Mouse (Mus musculus) layer of hippocampus, adult 18-20 months (tissue): ENCODE measurements at regions not wholly inside any gene's neighbourhood (a gene's known extent, or its start where the extent isn't known, plus 50 kb on each side); places are given as distances from the start of the nearest gene placed in this dataset.

Experiments used
- DNase-seq, 2 experiments: peaks; one replicate each; pipeline ENCODE4 v3.0.0; 2022; ENCODE audit warnings: low spot score in 2 of 2

DNA sequence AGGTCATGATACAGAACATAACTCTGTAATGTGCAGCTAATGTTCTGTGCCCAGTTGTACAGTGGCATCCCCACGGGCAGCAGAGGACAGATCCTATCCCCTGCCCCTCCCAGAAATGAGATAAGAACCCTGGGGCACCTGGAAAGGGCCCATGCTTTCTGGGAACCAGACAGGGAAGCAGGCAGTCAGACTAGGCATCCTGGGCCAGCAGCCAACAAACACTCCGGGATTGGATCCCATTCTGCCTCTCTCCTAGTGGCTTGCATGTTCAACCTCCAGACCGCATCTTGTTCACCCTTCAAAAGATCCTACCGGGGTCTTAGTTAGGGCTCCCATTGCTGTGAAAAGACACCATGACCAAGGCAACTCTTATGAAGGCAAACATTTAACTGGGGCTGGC is 229.0 kb upstream of the Rpl38 start:
- no peak for DNase-seq

DNA sequence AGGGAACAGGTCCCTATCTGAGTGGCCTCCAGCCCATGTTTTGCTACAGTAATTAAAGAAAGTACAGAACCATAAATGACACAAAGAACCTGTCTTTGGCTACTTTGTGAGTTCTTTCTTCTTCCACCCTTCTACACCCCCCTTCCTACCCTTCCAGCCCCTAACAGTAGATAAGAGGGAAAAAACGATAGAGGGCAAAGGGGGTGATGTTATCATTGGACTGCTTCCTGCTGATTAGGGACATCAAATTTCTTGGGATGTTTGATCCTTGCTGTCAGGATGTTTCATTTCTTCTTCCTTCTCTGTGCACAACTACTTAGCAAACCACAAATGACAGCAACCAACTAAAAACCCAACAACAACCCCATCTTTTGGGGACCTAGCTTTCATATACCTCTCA is 232.5 kb upstream of the Rpl38 start:
- DNase-seq, result no peak

DNA sequence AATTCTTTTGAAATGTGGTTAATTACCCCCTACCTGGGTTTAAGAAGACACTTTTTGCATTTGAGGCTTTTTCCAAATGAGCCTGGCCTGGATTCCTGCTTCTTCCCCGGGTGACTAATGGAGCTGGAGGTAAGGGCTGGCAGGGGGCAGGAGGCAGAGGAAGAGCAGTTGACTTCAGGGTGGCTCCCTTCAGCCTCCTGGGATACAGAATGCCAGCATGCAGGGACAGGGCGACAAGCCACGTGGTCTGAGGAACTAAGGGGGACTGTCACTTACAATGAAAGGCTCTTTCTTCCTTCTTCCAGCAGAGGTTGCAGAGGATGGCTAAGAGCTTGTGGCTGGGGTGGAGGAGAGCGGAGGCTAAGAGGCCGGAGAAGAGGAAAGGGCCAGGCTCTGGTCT is 234.8 kb upstream of the Rpl38 start:
- DNase-seq, result no peak

DNA sequence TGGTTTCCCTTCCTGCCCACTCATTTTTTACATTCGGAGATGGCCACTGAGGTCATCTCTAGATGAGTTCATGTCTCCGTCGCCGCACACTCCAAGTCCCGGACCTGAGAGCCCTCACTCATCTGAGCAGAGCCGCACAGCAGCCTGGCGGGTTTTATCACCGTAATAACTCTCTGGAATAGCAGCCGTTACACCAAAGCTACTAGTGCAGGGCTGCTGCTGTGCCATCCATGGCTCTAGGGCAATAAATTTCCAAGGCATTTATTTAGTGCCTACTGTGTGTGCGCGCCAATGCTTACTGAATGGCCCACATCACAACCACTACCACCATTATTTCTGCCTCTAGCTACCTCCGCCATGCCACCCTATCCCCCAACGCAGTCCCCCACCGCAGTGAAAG is 242.9 kb upstream of the Rpl38 start:
- DNase-seq, result no peak

DNA sequence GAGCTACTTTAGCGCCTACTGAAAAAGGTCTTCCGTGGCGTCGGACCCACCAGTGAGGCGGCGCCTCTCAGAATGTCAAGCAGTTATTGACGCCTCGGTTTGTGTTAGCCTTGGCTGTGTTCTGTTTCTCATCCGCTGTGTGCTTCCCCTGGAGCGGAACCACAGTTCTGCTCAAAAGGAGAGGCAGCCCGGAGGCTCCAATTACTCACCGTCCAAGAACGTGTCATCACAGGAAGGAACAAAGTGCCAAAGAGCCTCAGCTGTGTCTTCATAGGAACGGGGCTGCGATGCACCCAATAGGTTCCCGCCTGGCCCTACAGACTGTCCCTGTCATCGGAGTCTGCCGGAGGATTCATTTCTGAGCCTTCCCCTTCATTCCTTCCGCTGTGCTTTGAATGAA is 245.0 kb upstream of the Rpl38 start:
- DNase-seq, result no peak

DNA sequence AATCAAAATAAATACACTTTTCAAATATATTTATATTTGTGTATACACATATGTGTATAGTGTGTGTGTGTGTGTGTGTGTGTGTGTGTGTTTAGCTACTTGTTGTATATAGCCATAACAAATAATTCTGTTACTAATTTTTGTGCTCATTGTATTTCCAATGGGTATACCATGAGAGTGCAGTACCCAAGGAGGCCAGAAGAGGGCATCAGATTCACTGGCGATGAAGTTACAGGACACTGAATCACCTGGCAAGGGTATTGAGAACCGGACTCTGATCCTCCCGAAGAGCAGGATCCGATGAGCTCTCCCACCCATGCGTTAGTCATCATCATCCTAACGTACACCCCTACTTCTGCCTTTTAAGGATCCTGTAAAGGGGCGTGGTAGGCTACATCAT is 249.3 kb upstream of the Rpl38 start:
- DNase-seq, result no peak

DNA sequence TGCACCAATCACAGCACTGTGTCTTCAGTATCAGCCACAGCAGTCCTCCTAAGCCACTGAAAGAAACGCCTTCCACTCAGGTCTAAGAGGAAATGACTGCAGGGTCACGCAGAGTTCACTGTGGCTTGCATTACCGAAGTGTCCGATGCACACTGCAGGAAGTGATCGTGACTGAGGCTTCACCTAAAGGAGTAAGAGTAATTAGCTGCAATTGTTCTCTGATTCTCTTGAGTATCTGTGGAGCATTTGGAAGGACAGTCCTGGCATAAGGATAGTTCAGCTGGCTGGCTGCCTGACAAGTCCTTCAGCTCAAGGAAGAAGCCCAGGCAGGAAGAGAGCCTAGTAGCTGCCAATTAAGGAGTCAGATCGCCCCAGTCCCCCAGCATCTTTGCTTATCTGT is 252.2 kb upstream of the Rpl38 start:
- DNase-seq, result peak in 1 of 2 experiments; percentile 24

DNA sequence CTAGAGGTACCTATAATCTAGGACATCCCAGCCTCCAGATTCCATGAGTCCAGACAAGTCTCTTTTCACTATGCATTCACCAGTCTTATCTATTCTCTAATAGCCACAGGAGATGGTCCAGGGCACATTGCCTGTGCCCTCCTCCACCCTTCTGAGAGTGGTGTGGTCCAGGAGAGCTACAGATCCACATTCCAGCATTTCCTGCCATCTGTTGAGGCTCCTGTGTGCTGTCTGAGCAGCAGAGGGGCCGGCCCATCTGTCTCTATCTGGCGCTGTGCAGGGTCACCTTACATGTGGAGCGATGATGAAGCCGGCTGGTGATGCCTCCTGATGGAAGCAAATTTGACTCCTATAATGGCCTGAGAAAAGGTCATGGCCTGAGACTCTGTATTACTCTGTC is 263.9 kb upstream of the Rpl38 start:
- no peak for DNase-seq

DNA sequence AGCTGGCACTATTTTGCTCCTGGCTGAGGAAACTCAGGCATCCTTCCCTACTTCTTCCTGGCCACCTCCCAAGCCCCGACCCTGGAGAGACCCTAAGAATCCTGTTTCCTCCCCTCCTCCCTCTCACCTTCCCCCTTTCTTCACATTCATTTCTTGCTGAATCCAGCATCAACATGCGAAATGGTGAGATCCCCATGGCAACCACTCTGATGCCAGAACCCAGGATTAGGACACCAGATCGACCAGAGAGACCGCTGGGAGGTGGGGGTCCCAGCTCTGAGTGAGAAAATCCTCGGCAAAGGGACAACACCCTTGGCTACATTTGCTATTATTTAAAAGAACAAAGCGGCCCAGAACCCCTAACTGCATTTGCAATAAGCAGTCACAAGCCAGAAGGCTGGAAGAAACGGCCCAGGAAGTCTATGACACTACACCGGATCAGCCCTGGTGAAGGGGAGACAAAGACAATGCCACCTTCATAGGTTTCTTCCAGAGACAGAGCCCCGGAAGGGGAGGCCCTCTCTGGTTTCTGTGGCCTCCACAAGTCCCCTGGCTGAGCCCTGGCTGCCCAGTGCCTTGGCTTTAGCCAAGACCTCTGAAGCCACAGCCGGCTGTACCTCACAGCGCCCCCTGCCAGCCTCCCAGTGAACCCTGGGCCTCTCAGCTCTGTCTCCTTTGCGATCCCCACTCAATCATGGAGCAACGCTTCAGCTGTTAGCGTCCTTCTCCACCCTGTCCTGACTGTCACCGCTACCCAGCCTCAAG is 265.6 kb upstream of the Rpl38 start:
- no peak for DNase-seq

DNA sequence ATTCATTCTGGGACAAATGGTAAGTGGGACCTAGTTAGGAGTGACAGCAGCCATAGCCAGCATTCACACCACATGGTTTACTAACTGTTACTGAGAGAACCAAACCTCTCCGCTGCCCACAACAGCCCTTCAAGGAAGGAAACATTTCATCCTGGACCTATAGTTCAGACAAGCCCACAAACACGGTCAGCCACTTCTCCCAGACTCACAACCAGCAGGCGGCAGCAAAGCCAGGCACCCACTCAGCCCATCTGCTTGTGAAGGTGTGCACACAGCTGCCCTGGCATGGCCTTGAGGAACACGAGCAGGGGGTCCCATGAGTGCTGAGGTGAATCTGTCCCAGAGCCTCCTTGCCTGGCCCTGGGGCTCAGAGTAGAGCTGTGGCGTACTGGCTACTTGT is 267.6 kb upstream of the Rpl38 start:
- no peak for DNase-seq

DNA sequence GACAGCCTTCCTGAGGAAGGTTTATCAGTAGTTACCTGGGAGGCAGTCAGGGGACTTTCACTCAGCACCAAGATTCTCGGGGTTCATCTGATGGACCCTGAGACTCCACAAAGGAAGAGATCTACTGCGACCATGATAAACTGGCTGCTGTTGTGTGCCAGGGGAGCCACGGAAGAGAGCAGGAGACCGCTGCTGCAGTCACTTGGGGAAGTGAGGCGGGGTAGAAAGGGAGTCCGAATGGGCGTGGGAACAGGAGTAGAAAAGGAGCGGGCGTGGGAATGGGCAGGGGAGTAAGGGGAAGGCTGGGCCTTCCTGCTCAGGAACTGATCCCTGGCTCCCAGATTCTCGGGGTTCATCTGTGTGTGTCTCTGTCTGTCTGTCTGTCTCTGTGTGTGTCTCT is 276.2 kb upstream of the Rpl38 start:
- no peak for DNase-seq

DNA sequence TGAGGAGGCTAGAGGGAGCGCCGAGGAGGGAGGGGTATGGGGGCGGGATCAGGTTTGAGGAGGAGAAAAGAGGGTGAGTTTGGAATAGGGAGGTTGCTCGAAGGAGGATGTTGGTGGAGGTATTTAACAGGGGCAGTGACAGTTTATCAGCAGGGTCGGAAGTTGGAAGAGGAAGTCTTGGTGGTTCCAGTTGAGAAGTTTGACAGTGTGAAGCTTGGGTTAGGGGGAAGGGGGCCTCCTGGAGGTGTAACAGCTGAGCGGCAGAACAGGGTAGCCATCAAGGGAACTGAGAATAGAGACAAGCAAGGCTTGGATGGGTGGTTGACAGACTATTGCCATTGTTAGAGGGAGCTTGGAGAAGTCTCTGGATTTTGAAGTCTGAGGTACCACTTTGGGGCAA is 276.8 kb upstream of the Rpl38 start:
- DNase-seq, result no peak

DNA sequence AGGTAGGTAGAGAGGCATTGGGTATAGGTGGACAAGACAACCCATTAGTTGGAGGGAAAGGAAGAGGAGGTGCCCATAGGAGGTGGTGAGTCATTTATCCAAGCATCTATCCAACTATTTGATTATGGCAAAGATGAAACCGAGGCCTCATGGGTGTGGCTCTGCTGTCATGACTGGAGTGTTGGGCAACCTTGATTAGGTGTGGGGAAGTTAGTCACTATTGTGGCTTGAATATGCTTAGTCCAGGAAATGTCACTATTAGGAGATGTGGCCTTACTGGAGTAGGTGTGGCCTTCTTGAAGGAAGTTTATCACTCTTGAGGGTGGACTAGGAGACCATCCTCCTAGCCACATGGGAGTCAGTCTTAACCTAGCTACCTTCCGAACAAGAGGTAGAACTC is 281.2 kb upstream of the Rpl38 start:
- DNase-seq, result no peak

DNA sequence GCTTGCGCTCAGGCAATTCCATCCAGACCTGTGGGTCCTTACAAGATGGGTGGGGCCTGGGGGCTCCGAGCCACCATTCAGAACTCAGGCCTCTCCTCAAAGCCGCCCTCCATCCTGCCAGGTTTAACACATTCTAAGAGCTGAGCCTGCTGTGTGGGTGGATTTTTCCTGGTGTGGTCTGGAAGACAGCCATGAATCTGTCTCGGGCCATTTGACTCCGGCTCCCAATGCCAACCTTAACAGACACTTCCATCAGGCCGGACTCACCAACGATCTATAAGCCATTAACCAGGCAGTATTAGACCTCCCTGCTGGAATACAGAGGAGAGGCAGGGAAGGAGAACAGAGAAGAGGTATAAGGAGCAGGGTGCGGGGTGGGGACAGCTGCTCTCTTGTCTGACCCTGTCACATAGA is 288.9 kb upstream of the Rpl38 start:
- DNase-seq, result no peak

DNA sequence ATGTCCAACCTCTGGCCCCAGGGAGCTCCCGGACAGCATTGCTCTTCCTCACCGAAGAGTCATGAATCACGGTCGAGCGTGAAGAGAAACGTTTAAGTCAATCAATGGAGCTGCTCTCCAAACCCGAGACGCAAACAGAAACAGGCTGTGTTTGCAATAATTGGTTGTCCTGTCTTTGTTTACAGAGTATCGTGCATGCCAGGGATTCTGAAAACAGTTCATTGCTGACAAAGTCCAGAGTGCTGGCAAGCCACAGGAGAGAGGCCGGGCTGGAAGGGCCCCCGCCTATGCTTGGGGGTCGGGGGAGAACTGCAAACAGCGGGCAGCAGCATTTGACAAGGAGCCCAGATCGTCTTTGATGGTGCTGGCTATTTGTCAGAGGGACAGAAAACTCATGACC is 292.4 kb upstream of the Rpl38 start:
- no peak for DNase-seq

DNA sequence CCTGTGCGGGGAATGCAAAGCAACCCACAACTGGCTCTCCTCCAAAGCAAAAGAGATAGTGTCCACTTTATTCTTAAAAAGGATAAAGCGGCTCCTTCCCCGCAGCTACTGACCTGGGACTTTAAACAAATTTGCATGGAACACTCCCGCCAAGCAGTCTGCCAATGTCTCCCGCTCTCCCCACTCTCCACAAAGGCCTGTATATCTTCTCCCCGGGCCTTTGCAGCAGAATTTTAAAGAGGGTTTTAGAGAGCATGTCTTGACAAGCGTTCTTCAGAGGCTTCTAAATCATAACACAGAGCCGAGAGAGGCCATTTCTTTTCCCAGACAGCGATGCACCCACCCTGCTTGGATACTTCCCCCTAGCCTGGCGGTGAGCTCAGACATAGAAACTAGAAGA is 297.6 kb upstream of the Rpl38 start:
- DNase-seq, result no peak

DNA sequence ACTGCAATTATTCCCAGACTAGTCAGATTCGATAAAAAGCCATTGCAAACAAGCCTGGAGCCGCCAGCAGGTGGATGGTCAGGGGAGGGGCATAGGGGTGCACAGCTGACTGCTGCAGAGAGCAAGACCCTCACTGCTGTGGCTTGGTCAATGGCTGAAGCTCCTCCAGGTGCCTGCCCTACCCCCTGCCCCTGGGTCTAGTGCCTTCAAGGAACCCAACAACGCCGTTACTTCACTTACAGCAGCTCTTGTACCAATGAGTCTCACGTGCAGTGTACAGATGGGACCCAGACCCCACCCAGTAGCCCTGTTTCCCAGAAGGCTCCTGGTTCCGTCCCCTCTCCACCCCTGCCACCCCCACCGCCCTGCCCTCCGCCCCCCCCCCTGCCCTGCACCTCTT is 300.5 kb upstream of the Rpl38 start:
- no peak for DNase-seq

DNA sequence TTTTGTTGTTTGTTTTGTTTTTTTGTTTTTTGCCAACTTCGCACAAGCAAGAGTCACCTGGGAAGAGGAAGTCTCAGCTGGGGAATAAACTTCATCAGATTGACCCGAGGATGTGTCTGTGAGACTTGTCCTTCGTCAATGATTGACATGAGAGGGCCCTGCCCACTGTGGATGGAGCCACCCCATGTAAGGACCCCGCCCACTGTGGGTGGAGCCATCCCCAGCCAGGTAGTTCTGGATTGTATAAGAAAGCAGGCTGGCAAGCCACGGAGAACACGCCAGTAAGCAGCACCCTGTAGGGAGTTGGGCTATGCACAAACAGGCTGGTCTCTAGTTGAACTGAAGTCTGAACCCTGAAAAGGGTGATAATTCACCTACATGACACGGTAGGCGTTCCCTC is 294.1 kb upstream of the Sdk2 start:
- DNase-seq, result no peak

DNA sequence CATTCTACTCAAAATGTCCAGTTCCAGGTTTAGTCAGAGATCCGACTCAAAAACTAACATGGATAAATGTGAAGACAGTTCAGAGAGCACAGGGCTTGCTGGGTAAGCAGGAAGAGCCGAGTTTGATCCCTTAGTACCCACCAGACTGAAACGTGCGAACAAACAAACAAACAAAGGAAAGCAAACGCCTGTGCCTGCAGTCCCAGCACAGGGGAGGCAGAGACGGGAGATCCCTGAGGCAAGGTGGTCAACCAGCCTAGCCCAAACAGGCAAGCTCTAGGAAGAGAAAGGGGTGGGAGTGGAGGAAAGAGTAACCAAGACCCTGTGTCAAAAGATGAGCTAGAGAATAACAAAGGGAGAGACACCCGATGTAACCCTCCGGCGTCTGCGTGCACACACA is 293.5 kb upstream of the Sdk2 start:
- DNase-seq, result no peak

DNA sequence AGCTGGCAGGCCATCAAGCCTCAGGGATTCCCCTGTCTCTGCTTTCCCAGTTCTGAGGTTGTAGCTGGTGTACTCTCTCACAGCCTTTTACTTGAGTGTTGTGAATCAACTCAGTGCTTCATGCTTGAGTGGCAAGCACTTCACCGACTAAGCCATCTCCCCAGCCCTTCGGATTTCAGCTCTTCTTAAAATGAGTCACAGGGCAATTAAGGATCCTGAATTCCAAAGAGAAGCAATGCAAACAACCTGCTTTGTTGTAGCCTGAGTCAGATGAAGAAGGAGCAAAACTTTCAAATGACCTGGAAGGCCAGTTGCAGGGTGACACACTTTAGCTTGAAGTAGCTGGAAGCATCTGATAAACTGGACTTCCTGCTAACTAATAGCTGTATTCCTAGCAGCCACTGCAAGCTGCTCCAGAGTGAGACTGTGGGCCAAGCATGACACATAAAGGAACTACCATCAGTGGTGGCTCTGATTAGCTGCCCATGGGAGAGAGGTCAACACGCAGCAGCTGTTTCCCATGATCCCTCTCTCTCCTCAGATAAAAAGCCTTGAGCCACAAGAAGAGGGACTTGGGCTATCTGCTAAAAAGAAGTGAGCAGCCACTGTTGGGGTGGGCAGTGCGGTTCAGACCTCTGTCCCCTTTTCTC is 285.4 kb upstream of the Sdk2 start:
- DNase-seq, result no peak

DNA sequence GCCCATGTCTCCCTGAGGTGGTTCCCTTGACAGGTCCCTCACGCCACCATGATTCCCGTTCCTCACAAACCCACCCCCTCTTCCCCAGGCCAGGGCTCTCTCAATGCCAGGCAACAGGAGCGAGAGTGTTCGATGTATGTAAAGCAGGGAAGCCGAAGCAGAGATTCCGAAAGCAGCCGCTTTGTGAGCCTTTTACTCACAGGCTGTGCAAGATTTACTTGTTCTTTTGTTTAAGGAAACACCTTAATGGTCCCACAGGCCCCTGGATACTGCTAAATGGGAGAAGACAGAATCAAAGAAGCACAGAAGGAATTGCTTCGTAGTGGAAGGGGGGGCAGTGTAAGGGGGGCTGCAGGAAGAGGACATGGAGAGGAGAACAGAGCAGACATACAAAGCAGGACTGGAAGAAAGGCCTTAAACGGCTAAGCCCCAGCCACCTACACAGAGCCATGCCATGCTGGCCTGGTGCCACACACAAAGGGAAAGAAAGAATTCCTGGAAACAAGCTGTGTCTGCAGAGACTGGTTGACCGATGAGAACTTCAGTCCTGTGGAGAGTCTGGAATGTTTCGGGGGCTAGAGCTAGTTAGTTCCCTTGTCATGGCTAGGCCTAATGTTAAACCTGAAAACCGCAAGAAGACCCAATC is 270.1 kb upstream of the Sdk2 start:
- no peak for DNase-seq

DNA sequence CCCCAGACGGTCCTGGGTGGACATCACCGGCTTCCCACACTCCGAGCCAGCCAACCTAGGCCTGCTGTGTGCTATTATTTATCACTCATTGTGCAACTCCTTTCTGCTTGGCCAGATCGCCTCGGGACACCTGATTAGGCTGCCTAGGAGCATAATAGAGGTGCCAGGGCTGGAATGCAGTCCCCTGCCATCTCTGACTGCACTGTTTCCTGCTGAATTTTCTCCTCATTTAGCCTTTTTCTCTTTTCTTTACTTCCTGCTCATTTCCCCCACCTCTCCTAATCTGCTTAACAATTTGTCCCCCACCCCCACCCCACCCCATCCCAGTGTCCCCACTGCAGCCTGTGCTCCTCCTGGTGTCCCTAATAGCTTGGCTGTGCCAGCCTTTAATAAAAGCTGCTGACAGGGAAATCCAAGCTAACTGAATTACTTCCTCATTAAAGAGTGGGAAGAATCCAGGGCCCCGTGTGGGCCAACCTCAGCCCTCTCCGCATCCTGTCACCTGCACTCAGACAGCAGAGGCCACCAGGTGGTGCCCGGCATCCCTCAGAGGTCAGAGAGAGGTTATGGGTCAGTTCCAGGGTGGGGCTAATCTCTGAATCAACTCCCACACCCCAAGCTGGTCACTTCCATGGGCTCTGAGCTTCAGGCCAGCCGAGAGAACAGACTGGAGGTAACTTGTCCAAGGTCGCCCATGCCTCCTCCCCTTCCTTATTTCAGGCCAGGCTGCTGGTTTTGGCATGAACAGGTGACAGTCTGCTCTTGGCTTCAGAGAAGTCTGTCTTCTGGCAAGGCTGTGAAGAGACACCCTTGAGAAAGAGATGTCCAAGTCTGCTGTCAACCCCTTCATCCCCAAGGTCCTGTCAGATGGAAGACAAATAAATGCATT is 269.3 kb upstream of the Sdk2 start:
- DNase-seq, result no peak
